Mouse (Mus musculus): Measurements from ENCODE around the gene Rab35. TPM values are rescaled to one million over a fixed set of nuclear protein-coding genes. Genes with fewer than 3 reads are reported as not detected.

Gene Rab35
- polyA plus RNA-seq, 1 experiment from 2014 or later, result 14.5 TPM

- Histone ChIP-seq H3K36me3 (peaks cover 35% of the 10 kb centered on the region), H3K27ac (no peak overlapping the region), H3K4me1 (replicated peaks) (peaks cover 11% of the 10 kb centered on the region), H3K27me3 (no peaks in the 10 kb centered on the region), H3K4me2 (no peak overlapping the region), H3K9me3 (no peaks in the 10 kb centered on the region), H3K9ac (replicated peaks) (no peak overlapping the region), H3K4me3 (replicated peaks) (no peak overlapping the region)
- 89% methylated on average over 8 of the region's 8 CpGs for WGBS
- ATAC-seq (ENCODE audit: insufficient number of reproducible peaks, insufficient read depth, low FRiP score, low TSS enrichment, low read depth), result no peak
Observed at GRCm38 (mm10) chr5:115649699-115650098, 18.0 kb downstream of the Rab35 start.

GRCm38 (mm10) chr5:115650885-115651284 lies 19.2 kb downstream of the Rab35 start:
- H3K9ac ChIP-seq (replicated peaks), result no peak overlapping the region
- no peaks in the 10 kb centered on the region for H3K9me3 ChIP-seq
- H3K4me3 ChIP-seq (replicated peaks), result no peak overlapping the region
- H3K27ac ChIP-seq, result no peak overlapping the region
- no peak for ATAC-seq (ENCODE audit: insufficient number of reproducible peaks, insufficient read depth, low FRiP score, low TSS enrichment, low read depth)
- peaks cover 11% of the 10 kb centered on the region for H3K4me1 ChIP-seq (replicated peaks)
- H3K36me3 ChIP-seq, result peaks cover 23% of the 10 kb centered on the region
- H3K4me2 ChIP-seq, result no peak overlapping the region
- H3K27me3 ChIP-seq, result no peaks in the 10 kb centered on the region
- WGBS, result 91% methylated on average over 10 of the region's 10 CpGs

GRCm38 (mm10) chr5:115651821-115652220 lies 20.1 kb downstream of the Rab35 start:
- Histone ChIP-seq H3K9ac (replicated peaks) (no peak overlapping the region), H3K9me3 (no peaks in the 10 kb centered on the region), H3K27ac (no peak overlapping the region), H3K27me3 (no peaks in the 10 kb centered on the region), H3K4me2 (peak overlapping the region; percentile 66), H3K4me3 (replicated peaks) (no peak overlapping the region), H3K36me3 (peaks cover 14% of the 10 kb centered on the region), H3K4me1 (replicated peaks) (peaks cover 11% of the 10 kb centered on the region)
- ATAC-seq (ENCODE audit: insufficient number of reproducible peaks, insufficient read depth, low FRiP score, low TSS enrichment, low read depth), result no peak
- WGBS, result 88% methylated on average over 10 of the region's 10 CpGs

- peak; percentile 99 for ATAC-seq (ENCODE audit: insufficient number of reproducible peaks, insufficient read depth, low FRiP score, low TSS enrichment, low read depth)
- H3K4me1 ChIP-seq (replicated peaks), result peaks cover 11% of the 10 kb centered on the region
- peak overlapping the region; percentile 66 for H3K4me2 ChIP-seq
- peak overlapping the region; percentile 40 for H3K4me3 ChIP-seq (replicated peaks)
- H3K27me3 ChIP-seq, result no peaks in the 10 kb centered on the region
- H3K9ac ChIP-seq (replicated peaks), result peak overlapping the region; percentile 47
- H3K9me3 ChIP-seq, result no peaks in the 10 kb centered on the region
- H3K36me3 ChIP-seq, result peaks cover 3% of the 10 kb centered on the region; the same call in 1 of the 2 replicates
- no peak overlapping the region; the same call in 1 of the 2 replicates for H3K27ac ChIP-seq
- 4% methylated on average over 35 of the region's 35 CpGs for WGBS
Observed at GRCm38 (mm10) chr5:115652681-115653575, 21.2 kb downstream of the Rab35 start.

GRCm38 (mm10) chr5:115653776-115654175 lies 22.1 kb downstream of the Rab35 start:
- 91% methylated on average over 12 of the region's 12 CpGs for WGBS
- H3K4me3 ChIP-seq (replicated peaks), result no peak overlapping the region

GRCm38 (mm10) chr5:115656677-115657076 lies 25.0 kb downstream of the Rab35 start:
- Histone ChIP-seq H3K4me2 (no peak overlapping the region), H3K9ac (replicated peaks) (no peak overlapping the region), H3K36me3 (no peaks in the 10 kb centered on the region), H3K27me3 (no peaks in the 10 kb centered on the region), H3K9me3 (no peaks in the 10 kb centered on the region), H3K4me1 (replicated peaks) (peaks cover 11% of the 10 kb centered on the region), H3K27ac (no peak overlapping the region), H3K4me3 (replicated peaks) (no peak overlapping the region)
- 77% methylated on average over 6 of the region's 6 CpGs for WGBS
- no peak for ATAC-seq (ENCODE audit: insufficient number of reproducible peaks, insufficient read depth, low FRiP score, low TSS enrichment, low read depth)

More at GRCm38 (mm10) chr5:115653776-115654175, 22.1 kb downstream of the Rab35 start:
- ATAC-seq (ENCODE audit: insufficient number of reproducible peaks, insufficient read depth, low FRiP score, low TSS enrichment, low read depth), result no peak
- H3K27me3 ChIP-seq, result no peaks in the 10 kb centered on the region
- H3K4me1 ChIP-seq (replicated peaks), result peaks cover 11% of the 10 kb centered on the region
- no peaks in the 10 kb centered on the region for H3K36me3 ChIP-seq
- no peaks in the 10 kb centered on the region for H3K9me3 ChIP-seq
- no peak overlapping the region for H3K9ac ChIP-seq (replicated peaks)
- no peak overlapping the region for H3K4me2 ChIP-seq
- no peak overlapping the region for H3K27ac ChIP-seq

DNA sequence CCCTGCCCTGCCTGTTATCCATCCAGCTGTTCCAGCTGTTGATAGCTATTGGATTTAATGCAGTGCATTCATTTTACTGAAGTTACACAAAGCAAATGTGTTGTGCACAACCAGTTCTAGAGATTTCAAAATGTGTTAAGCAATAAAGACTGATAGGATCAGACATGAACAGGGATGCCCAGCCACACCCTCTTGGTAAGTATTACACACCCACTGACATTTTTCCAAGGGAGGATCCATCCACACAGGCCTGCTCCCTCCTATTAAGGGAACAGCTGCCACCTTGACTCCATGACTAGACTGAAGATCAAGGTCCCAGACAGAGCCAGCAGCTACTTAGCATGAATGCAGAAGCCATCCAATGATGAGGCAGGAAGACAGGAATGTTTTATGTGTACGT lies 25.5 kb downstream of the Rab35 start:
- Histone ChIP-seq H3K9me3 (no peaks in the 10 kb centered on the region), H3K9ac (replicated peaks) (no peak overlapping the region), H3K27ac (no peak overlapping the region), H3K4me2 (no peak overlapping the region), H3K27me3 (no peaks in the 10 kb centered on the region), H3K4me1 (replicated peaks) (peaks cover 5% of the 10 kb centered on the region), H3K4me3 (replicated peaks) (no peak overlapping the region), H3K36me3 (no peaks in the 10 kb centered on the region)
- WGBS, result 65% methylated on average over 1 of the region's 1 CpGs
- no peak for ATAC-seq (ENCODE audit: insufficient number of reproducible peaks, insufficient read depth, low FRiP score, low TSS enrichment, low read depth)

- no peak overlapping the region for H3K4me2 ChIP-seq
- H3K4me1 ChIP-seq (replicated peaks), result no peaks in the 10 kb centered on the region
- no peak overlapping the region for H3K27ac ChIP-seq
- no peaks in the 10 kb centered on the region for H3K36me3 ChIP-seq
- H3K9ac ChIP-seq (replicated peaks), result no peak overlapping the region
- no peak overlapping the region for H3K4me3 ChIP-seq (replicated peaks)
- ATAC-seq (ENCODE audit: insufficient number of reproducible peaks, insufficient read depth, low FRiP score, low TSS enrichment, low read depth), result no peak
- 0 out of 2 replicates have a peak, but pooled peaks cover under 1% of the 10 kb centered on the region for H3K27me3 ChIP-seq
- no peaks in the 10 kb centered on the region for H3K9me3 ChIP-seq
- WGBS, result 79% methylated on average over 6 of the region's 6 CpGs
Observed at GRCm38 (mm10) chr5:115658352-115658751, 26.6 kb downstream of the Rab35 start.

- no peak overlapping the region for H3K4me3 ChIP-seq (replicated peaks)
- no peak overlapping the region for H3K27ac ChIP-seq
- 0 out of 2 replicates have a peak, but pooled peaks cover 4% of the 10 kb centered on the region for H3K27me3 ChIP-seq
- no peaks in the 10 kb centered on the region for H3K9me3 ChIP-seq
- H3K4me1 ChIP-seq (replicated peaks), result no peaks in the 10 kb centered on the region
- H3K4me2 ChIP-seq, result no peak overlapping the region
- H3K36me3 ChIP-seq, result no peaks in the 10 kb centered on the region
- WGBS, result 85% methylated on average over 22 of the region's 22 CpGs
- no peak for ATAC-seq (ENCODE audit: insufficient number of reproducible peaks, insufficient read depth, low FRiP score, low TSS enrichment, low read depth)
- no peak overlapping the region for H3K9ac ChIP-seq (replicated peaks)
Observed at GRCm38 (mm10) chr5:115662658-115663057, 30.9 kb downstream of the Rab35 start.

GRCm38 (mm10) chr5:115666366-115667065 lies 34.8 kb downstream of the Rab35 start:
- Histone ChIP-seq H3K27ac (no peak overlapping the region), H3K4me1 (replicated peaks) (no peaks in the 10 kb centered on the region), H3K4me3 (replicated peaks) (no peak overlapping the region), H3K36me3 (no peaks in the 10 kb centered on the region), H3K9ac (replicated peaks) (no peak overlapping the region), H3K27me3 (0 out of 2 replicates have a peak, but pooled peaks cover 4% of the 10 kb centered on the region), H3K4me2 (no peak overlapping the region), H3K9me3 (no peaks in the 10 kb centered on the region)
- 64% methylated on average over 8 of the region's 8 CpGs for WGBS
- ATAC-seq (ENCODE audit: insufficient number of reproducible peaks, insufficient read depth, low FRiP score, low TSS enrichment, low read depth), result no peak

GRCm38 (mm10) chr5:115667210-115667609 lies 35.5 kb downstream of the Rab35 start:
- no peak overlapping the region for H3K4me2 ChIP-seq
- H3K27ac ChIP-seq, result no peak overlapping the region
- H3K4me3 ChIP-seq (replicated peaks), result no peak overlapping the region
- WGBS, result 75% methylated on average over 8 of the region's 8 CpGs
- no peak for ATAC-seq (ENCODE audit: insufficient number of reproducible peaks, insufficient read depth, low FRiP score, low TSS enrichment, low read depth)
- peaks cover 4% of the 10 kb centered on the region; the same call in 1 of the 2 replicates for H3K27me3 ChIP-seq
- no peaks in the 10 kb centered on the region for H3K9me3 ChIP-seq
- H3K36me3 ChIP-seq, result no peaks in the 10 kb centered on the region
- no peak overlapping the region for H3K9ac ChIP-seq (replicated peaks)
- no peaks in the 10 kb centered on the region for H3K4me1 ChIP-seq (replicated peaks)

Measured in limb, embryonic 12.5 days (tissue).